Mouse (Mus musculus): ENCODE measurements around the gene Ccser1.

DNA sequence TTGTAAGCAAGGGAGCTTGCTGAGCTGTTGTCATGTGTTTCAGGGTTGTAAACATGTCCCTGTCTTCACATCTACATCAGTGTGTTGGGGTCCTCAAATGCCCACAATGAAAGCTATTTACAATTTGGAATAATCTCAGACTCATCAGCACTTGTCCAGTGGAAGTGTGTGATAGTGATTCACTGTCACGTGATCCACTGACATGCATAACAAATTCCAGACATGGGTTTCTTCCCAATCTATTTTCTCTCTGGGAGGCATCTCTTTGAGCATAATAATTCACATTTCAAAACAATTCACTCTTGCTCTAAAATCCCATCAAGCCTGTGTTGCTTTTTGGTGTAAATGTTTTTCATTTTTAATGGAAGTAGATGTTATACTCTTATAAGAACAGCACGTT, 408.9 kb downstream of the Ccser1 start:
- TF ChIP-seq CTCF (IDR thresholded peaks at IDR 0.05; ENCODE audit: borderline replicate concordance, insufficient read depth, low read length), result no peak
- TF ChIP-seq POLR2A (IDR thresholded peaks at IDR 0.05; ENCODE audit: low read depth, low read length), result no peak

All from embryonic fibroblast, embryonic 13.5 days (primary cell).